Mouse (Mus musculus) spleen, embryonic (tissue): Measurements from ENCODE around the gene Tmem56.

ENCODE experiments used
- CTCF ChIA-PET: fragments of 350-600 bp; sonication (Branson Sonifier 250); formaldehyde crosslinking; loops from one replicate; lab custom pipeline; 2022; lab: Charles Lee

The Tmem56 gene

GRCm38 (mm10) chr3:121171243-121171871 lies 111.5 kb downstream of the Tmem56 start, which contains the start of gene Rwdd3:
TSS of gene Rwdd3 (minus strand) at chr3:121171695.
- CTCF ChIA-PET: no interaction called here

DNA sequence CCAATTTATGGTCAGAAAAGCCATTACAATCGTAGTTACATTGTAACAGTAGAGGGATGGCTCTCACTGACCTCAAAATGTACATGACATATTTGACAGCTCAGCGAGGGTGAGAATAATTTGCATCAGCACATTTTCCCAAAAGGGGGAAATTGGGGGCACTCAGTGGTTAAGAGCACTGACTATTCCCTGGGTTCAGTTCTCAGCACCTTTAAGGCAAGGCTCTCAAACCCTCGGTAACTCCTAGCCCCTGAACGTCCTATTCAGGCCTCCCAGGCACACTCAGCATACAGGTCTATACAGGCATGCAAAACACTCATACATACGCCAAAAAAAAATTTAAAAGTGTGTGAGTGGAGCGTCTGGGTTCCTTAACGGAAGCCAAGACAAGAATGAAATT lies 112.3 kb downstream of the Tmem56 start:
- CTCF ChIA-PET: no interaction called here

DNA sequence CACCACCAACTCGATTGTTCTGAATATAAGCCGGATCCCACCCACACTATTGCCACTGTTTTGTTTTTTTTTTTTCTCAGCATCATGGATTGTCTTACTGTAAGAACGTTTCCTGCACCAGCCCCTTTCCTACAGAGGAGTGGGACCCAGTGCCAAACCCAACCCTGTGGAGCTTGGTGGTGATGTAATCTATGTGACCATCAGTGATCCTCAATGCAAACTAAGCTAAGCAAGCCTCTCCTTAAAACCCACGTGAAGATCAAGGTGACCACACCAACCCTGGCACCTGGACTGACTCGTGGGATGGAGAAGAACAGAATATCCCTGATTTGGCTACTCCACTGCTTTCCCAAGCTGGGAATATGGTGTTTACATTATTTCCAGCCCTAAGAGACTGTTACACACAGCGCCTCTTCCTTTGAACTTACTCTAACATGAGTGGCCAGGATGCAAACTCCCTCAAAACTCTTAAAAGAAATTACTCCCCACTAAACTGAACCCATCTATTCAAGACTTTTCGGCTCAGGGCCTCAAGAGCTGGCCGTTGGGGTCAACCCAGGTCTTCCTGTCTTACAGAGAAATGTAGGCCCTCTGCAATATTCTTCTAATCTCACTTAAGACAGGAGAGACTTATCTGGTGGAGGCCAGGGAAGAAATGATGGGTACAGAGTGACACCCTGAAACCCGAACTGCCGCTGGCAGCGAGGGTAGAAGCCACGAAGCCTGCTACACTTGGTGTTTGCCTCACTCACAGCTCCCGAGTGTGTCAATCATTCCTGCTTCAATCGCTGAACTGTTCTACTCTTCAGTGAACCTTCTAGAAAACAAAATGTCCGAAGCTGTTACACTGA lies 113.6 kb downstream of the Tmem56 start:
- CTCF ChIA-PET: interaction anchor here (0.7 kb wide), 1 partner anchor 74 kb away, joined by 6 read pairs; no protein-coding TSS in a partner anchor

DNA sequence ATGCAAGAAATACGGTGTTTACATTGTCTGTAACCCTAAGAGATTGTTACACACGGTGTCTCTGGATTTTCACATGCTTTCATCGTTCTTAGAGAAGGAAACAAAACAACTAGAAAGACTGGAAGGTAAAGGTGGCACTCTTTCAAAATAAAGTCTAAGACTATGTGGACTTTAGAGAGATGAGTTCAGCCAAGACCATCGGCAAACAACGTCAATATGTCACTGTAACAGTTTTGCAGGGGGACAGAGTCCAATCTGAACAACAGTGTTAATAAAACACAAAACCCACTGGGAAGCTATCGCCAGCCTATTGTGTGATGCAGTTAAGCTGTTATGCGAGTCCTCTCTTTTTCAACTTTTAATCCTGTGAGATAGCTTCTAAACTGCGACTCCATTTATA lies 114.3 kb downstream of the Tmem56 start:
- CTCF ChIA-PET: interaction anchor here (0.7 kb wide), 1 partner anchor 75 kb away, joined by 6 read pairs; no protein-coding TSS in a partner anchor

GRCm38 (mm10) chr3:121163271-121163819 lies 119.6 kb downstream of the Tmem56 start:
- CTCF ChIA-PET: interaction anchor here (0.7 kb wide), 1 partner anchor 119 kb away, joined by 6 read pairs; no protein-coding TSS in a partner anchor

DNA sequence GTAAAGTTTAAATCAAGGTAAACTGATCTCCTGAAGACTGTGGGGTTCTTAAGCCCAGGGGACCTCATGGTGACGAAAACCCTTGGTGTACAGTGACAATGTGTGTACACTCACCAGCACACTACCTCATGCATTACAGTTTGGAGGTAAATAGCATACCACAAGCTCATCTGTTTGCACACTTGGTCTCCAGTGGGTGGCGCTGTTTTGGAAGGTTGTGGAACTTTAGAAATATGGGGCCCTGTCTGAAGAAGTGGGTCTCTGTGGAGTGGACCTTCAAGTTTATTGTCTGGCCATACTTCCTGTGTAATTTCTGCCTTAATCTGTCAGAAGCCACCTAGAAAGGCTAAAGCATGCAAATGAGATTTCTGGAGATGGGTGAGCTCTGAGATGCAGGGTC lies 121.2 kb downstream of the Tmem56 start:
- CTCF ChIA-PET: interaction anchor here (0.7 kb wide), 1 partner anchor 298 kb away, joined by 17 read pairs; no protein-coding TSS in a partner anchor

DNA sequence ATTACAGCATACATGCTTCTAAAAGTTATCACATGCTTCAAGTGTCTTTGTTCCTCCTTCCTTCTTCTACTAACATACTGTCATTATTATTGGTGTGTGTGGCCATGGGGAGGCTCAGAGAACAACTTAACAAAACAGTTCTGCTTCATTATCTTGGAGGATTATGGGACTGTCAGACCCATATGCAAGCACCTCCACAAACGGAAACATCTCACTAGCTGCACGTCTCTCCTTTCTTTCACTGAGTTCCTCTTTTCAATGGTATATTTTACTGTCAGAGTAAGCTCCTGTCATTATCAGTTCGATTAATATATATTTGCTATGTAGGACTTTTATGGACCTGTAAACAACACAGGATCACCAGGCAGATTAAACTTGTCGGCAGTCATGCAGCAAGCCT lies 122.5 kb downstream of the Tmem56 start:
- CTCF ChIA-PET: interaction anchor here (0.6 to 0.7 kb wide), 2 partner anchors 11 to 313 kb away, joined by 3 to 6 read pairs; no protein-coding TSS in a partner anchor

DNA sequence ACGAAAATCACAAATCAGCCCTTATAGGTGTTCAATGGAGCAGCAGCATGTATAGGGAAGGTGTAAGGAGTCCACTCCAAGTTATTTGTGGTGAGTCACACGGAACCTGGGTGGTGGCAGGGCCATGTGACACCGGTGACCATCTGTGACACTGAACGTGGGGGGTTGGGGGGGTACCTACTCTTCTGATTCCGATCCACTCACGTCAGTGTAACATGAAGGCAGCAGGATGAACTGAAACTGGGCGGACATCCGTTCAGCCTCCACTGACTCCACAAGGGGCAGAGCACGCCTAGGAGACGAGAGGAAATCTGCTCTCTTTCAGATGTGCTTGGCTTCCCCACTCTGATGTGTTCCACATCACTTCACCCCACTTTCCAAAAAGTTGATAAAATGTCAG lies 123.3 kb downstream of the Tmem56 start:
- CTCF ChIA-PET: interaction anchor here (0.8 kb wide), 1 partner anchor 83 kb away, joined by 3 read pairs; no protein-coding TSS in a partner anchor

GRCm38 (mm10) chr3:121158901-121159351 lies 124.0 kb downstream of the Tmem56 start:
- CTCF ChIA-PET: interaction anchor here (0.7 to 0.8 kb wide), 2 partner anchors 84 to 104 kb away, joined by 3 read pairs; no protein-coding TSS in a partner anchor

DNA sequence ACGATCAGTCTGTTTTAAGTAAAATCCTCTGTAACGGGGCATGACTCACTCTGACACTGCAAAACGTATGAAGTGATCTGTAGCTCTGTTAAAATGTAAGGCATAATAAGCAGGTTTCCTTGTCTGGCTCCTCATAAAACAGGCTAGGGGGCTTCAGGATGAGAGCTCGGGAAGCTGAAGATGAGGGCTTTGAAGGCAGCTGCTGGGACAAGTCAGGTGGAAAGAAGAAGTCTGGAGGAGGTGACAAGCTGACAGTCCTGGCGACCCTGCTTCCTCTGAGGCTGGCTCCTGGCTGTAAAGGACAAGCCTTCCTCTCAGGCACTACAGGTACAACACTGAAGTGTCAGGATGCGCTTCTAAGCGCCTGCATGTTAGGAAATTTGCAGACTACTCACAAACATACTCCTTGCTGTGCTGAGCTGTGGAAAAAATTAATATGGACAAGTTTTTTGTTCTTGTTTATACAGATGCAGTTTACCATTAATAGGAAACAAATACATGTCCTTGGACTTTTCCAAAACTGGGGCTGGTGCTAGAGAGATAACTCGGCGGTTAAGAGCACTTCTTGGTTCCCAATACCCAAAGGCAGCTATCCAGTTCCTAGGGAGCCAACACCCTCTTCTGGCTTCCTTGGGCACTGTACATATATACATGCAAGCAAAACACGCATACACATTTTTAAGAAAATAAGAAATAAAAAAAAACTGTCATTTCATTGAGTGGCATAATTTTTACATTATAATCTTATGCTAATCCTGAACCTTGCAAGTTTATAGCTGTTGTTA lies 125.2 kb downstream of the Tmem56 start:
- CTCF ChIA-PET: no interaction called here

DNA sequence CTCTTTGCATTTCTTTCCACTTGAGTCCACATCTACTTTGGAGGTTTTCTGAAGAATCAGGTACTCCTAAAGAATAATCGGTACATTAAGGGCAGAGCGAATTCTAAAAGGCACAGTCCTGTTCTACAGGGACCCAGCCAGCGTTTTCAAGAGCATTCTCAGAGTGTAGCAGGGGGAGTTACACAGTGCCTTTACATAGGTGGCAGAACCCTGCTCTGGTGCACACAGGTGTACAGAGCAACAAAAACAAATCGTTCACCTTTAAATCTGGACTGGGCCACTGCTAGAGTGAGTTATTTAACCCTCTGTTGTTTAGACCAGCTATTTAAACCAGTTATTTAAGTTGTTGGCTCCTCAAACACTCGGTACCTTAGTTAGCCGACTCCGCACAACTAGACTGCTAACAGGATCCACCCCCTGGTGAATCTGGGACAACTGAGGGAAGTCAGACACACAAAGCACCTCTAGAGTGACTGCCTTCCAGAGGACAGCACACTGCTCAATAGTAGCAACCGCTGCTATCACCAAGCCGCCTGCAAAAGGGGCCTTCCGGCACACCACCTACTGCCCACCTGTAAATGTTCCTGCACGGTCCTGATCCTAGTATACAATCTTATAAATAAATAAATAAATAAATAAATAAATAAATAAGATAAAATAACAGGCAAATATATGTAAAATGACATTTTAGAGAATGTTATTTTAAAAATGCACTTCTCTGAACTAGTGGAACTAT lies 126.3 kb downstream of the Tmem56 start:
- CTCF ChIA-PET: no interaction called here

DNA sequence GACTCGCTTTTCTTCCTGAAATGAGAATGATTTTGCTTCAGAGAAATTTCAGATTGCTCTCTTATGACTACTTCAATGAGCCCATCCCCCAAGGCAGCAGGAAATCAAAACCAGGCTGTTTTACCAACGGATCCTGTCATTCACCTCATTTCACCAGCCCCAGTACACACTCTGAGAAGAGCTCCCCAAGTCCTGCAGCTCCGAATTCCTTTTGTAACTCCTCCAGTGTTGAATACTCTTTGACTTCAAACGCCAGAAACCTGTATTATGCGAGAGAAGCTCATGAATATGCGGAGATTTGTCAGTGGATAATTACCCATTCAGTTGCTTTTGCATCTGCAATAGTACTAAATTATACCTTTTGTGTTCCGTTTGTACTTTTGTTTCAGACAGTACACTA lies 126.9 kb downstream of the Tmem56 start:
- CTCF ChIA-PET: no interaction called here
